Mouse (Mus musculus) heart, postnatal 36 days (tissue): ENCODE measurements around the gene Capn12. TPM values are rescaled to one million over a fixed set of nuclear protein-coding genes. Genes with fewer than 3 reads are reported as not detected.

Source experiments
- DNase-seq, 2 experiments: peaks; one replicate each; pipeline ENCODE4 v3.0.0; 2021 to 2022
- intact Hi-C: fragments of 180-260 bp; cut with DNase I; formaldehyde crosslinking; loops from one replicate; pipeline ENCODE4 v1.15.1; 2025
- total RNA-seq, 2 experiments: library from RNA; stranded (reverse); gene quantifications; 2 replicates each; pipeline ENCODE4 v1.2.3; 2021

Capn12 gene
- total RNA-seq, 2 experiments from 2014 or later = 0.19 to 0.27 TPM

- no peak for DNase-seq
- intact Hi-C loops = no loop called here
Observed at GRCm38 (mm10) chr7:28939418-28940183, 58.4 kb downstream of the Capn12 start.

GRCm38 (mm10) chr7:28941129-28941528 lies 59.9 kb downstream of the Capn12 start:
- no peak for DNase-seq
- intact Hi-C loops = no loop called here

GRCm38 (mm10) chr7:28941542-28941941 lies 60.3 kb downstream of the Capn12 start:
- no peak for DNase-seq
- intact Hi-C loops = no loop called here

Other genes with a start within 250 kb of the Capn12 start
- gene Fbxo27, start 188.6 kb upstream of the Capn12 start, total RNA-seq = under 1 TPM in 1 of 2 experiments, not detected in 1; 0.22 TPM
- under 1 TPM; 0.46 to 0.53 TPM for gene Fbxo17, start 164.6 kb upstream of the Capn12 start, total RNA-seq
- 10 to 100 TPM; 53.9 to 54.1 TPM for gene Mrps12, start 139.6 kb upstream of the Capn12 start, total RNA-seq
- 10 to 100 TPM; 14.6 to 16.3 TPM for gene Sars2, start 139.4 kb upstream of the Capn12 start, total RNA-seq
- gene Ccer2, start 125.2 kb upstream of the Capn12 start, total RNA-seq = not detected
- 10 to 100 TPM; 85.1 to 87.0 TPM for gene Sirt2, start 114.7 kb upstream of the Capn12 start, total RNA-seq
- gene Nfkbib, start 113.9 kb upstream of the Capn12 start, total RNA-seq = 10 to 100 TPM; 25.4 to 27.0 TPM
- 1 to 10 TPM; 1.8 to 1.9 TPM for gene Rinl, start 92.5 kb upstream of the Capn12 start, total RNA-seq
- 100 to 1,000 TPM; 240 to 277 TPM for gene Hnrnpl, start 72.9 kb upstream of the Capn12 start, total RNA-seq
- 1,000 to 10,000 TPM; 1,832 to 1,909 TPM for gene Ech1, start 56.2 kb upstream of the Capn12 start, total RNA-seq
- gene Lgals4, start 47.6 kb upstream of the Capn12 start, total RNA-seq = 10 to 100 TPM; 29.4 to 48.3 TPM
- gene Lgals7, start 17.6 kb upstream of the Capn12 start, total RNA-seq = 1 to 10 TPM in 1 of 2 experiments, under 1 TPM in 1; 0.73 to 1.4 TPM
- 10 to 100 TPM; 69.4 to 81.8 TPM for gene Actn4, start 80.9 kb downstream of the Capn12 start, total RNA-seq
- 100 to 1,000 TPM; 159 to 163 TPM for gene Eif3k, start 100.4 kb downstream of the Capn12 start, total RNA-seq
- gene Map4k1, start 100.6 kb downstream of the Capn12 start, total RNA-seq = under 1 TPM; 0.61 to 0.81 TPM
- under 1 TPM; 0.03 to 0.08 TPM for gene Ryr1, start 243.8 kb downstream of the Capn12 start, total RNA-seq